Mouse (Mus musculus) C2C12 (cell line): ENCODE results near the gene Ly6g6d.

ENCODE experiments used
- CTCF ChIP-seq: IDR thresholded peaks from one replicate; pipeline ENCODE4 v1.5.1; 2011; ENCODE audit not compliant: control insufficient read depth, insufficient read depth, insufficient read length
- MAX ChIP-seq: IDR thresholded peaks from one replicate; pipeline ENCODE4 v1.6.1; 2011; ENCODE audit warnings: mild to moderate bottlenecking, control low read depth
- MYOD1 ChIP-seq: IDR thresholded peaks from one replicate; pipeline ENCODE4 v1.6.1; 2011; ENCODE audit warnings: low read depth; ENCODE audit not compliant: control insufficient read depth, insufficient read length
- MYOG ChIP-seq: IDR thresholded peaks from one replicate; pipeline ENCODE4 v1.6.1; 2011; ENCODE audit not compliant: control insufficient read depth, insufficient read length; ENCODE audit errors: extremely low read depth
- USF1 ChIP-seq: IDR thresholded peaks from one replicate; pipeline ENCODE4 v1.6.1; 2011; ENCODE audit warnings: low read depth, mild to moderate bottlenecking, control low read depth, moderate library complexity

- TF ChIP-seq CTCF, result peak; percentile 41
- TF ChIP-seq USF1, result no peak
- no peak for TF ChIP-seq MAX
- no peak for TF ChIP-seq MYOD1
- TF ChIP-seq MYOG, result no peak
Measured at GRCm38 (mm10) chr17:35105740-35106389, 28.0 kb upstream of the Ly6g6d start.
